Mouse (Mus musculus) left cerebral cortex, adult 8-10 months (tissue): Measurements from ENCODE around the gene Pom121l2. TPM values are rescaled to one million over a fixed set of nuclear protein-coding genes. Genes with fewer than 3 reads are reported as not detected.
A peak's percentile ranks its signal among the peaks of the same experiment; 100 is the strongest.

ENCODE experiments used
- DNase-seq, 2 experiments: peaks; one replicate each; pipeline ENCODE4 v3.0.0; 2022; ENCODE audit warnings: low spot score in 2 of 2
- total RNA-seq, 4 experiments: library from RNA; stranded (reverse); gene quantifications; 2 replicates each; pipeline ENCODE4 v1.2.4; 2022

Pom121l2 gene
- not detected for total RNA-seq

DNA sequence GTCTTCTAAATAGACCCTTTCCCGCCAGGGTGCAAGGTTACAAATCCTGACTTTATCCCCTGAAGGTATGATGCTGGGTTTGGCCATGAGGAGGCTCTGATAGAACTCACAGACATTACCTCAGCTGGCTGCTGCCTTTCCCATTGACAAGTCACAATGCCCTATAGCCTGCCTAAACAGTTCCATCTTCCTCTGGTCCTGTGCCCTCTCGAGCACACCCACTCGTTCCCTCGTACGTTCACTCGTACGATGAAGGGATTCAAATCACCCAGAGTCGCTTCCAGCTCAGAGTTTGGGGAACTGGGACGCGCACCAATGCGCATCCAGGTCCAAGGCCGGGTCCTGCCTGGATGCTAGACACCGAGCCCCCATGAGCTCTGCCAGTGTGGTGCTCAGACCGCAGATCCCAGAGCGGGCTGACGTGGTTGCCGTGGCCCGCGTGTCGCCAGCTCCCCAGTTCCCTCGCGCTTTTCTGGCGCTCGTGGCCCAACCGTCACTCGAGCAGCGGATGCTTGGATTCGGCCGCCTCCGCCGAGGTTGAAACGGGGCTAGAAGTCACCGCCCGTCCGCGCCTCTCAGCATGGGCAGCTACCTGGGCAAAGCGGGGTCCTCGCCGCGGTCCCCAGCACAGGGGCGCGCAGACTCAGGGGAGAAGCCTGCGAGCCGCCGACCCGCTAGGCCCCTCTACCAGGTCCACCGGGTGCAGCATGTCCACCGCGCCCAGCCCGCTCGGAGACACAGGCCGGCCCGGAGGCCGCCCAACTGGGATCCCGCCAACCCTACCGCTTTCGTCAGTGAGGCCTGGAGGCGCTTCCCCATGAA is at the start of gene Pom121l2:
Gene Pom121l2, plus strand, starts transcription at position 214 of the 822 bp plus-strand sequence.
- DNase-seq = no peak

DNA sequence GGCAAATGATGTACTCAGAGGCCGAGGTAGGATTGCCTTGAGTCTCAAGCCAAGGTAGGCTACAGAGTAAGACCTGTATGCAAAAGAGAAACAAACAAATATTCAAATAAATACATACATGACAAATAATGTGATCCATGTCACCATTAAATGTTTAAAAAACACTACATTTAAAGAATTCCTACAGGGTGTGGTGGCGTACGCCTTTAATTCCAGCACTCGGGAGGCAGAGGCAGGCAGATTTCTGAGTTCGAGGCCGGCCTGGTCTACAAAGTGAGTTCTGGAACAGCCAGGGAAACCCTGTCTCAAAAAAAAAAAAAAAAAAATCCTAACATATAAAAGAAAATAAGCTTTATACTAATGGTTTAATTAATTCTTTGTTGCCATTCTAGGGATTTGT is 49.3 kb upstream of the Pom121l2 start:
- DNase-seq = no peak

DNA sequence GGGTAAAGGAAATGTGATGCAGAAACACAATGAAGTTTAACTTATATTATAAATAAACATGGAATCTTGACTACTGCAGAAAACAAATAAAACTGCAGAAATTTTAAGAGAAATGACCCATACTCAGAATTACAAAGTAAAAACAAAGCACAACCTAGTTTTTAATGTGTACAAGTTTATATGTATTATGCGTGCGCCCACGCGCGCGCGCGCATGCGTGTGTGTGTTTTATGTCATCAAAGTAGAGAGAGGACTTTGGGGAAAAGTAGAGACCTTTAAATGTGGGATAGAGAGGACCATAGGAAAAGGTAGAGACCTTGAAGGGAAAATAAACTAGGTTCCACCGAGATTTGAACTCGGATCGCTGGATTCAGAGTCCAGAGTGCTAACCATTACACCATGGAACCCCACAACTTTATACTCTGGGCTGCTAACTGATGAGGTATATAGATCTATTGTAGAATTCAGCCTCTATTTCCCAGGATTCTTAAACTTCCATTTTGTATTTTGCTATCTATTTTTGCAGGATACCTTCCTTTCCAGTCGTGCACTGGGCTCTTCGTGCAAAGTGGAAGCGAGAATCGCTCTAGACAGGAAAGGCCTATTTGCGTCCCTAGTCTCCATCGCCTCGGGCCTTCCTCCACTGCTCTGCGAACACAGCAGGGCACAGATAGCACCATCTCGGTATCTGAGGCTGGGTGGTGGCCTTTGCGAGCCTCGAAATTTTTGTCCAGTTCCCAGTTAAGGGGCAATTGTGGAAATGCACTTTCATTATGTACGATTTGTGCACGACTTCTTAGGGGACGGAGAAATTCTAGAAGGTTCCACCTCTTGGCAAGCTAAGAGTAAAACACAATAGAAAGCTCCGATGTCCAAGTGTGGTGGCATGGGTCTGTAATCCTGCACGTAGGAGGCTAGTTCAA is 47.1 kb upstream of the Pom121l2 start:
- DNase-seq = peak in 1 of 2 experiments; percentile 23

DNA sequence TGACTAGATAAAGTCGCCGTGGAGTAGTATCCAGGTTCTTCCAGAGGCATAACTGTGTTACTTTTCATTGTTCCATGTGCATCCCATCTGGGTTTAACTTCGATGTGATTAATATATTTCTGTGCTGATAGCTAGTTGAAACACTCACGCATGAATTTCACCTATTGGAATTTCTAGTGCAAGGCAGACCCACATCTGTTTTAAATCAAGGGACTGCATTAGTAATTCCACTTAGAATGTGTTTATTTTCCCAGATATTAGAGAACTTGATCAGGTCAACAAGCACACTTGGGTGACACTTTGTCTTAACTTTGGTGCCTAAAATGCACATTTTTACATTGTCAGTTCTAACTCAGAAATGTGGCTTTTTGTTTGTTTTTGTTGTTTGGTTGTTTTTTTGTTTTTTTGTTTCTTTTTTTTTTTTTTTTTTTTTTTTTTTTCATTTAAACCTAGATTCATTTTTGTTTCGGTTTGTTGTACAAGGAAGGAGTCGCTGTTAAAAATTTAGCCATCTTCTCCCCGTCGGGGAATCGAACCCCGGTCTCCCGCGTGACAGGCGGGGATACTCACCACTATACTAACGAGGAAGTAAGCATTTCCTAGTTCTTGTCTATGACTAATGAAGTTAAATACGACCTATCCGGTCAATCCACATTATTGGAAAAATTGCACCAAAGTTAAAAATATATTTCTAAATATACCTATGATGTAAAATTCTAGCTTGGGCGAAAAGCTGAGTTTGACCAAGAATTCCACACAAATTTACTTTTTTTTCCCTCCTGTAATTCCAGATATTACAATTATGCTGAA is 45.8 kb upstream of the Pom121l2 start:
- peak in 1 of 2 experiments; percentile 61 for DNase-seq

DNA sequence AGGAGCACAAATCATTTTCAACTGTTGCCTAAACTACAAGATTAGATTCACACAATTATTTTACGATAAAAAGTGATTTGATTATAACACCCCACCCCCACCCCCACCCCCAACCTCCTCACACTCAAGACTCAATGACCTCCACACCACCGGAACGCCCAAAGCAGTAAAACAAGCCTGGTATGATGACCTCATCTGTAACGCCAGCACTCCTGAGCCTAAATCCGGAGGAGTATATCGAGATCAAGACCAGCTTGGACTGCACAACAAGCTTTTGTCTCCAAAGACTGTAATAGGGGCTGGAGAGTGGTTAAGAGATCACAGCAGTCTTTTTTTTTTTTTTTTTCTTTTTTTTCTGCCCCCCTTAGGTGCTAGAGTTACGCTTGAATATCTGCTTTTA is 45.2 kb upstream of the Pom121l2 start:
- DNase-seq = no peak

DNA sequence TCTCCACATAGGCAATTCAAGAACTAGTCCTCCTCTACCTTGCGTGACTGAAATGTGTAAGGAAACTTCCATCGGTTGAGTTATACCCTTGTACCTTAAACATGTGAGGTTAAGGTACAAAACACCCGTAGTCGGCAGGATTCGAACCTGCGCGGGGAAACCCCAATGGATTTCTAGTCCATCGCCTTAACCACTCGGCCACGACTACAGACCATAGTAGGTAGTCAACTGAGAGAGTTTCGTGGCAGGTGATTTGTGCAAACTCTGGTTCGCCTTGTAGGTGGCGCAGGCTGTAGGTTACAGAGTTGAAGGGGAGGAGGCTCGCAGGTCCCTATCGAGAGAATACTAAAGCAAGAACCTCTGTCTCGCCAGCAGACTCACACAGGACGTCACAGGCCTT is 44.0 kb upstream of the Pom121l2 start:
- peak in 1 of 2 experiments; percentile 24 for DNase-seq

DNA sequence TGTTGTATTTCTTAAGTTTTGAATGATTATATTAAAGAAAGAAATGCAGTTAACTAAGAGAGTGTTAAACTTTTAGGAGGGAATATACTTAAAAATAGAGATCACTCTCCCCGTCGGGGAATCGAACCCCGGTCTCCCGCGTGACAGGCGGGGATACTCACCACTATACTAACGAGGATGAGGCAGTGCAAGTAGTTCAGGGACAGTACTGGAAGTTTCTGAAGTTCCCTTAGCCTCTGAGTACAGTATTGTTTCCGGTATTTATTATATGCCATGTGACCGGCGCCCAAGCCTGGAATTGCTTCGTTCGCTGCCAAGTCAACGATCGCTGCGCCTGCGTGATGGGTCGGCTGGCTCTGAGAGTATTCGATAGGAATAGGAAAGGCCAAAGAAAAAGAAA is 40.8 kb upstream of the Pom121l2 start:
- peak; percentile 80 to 92 for DNase-seq

DNA sequence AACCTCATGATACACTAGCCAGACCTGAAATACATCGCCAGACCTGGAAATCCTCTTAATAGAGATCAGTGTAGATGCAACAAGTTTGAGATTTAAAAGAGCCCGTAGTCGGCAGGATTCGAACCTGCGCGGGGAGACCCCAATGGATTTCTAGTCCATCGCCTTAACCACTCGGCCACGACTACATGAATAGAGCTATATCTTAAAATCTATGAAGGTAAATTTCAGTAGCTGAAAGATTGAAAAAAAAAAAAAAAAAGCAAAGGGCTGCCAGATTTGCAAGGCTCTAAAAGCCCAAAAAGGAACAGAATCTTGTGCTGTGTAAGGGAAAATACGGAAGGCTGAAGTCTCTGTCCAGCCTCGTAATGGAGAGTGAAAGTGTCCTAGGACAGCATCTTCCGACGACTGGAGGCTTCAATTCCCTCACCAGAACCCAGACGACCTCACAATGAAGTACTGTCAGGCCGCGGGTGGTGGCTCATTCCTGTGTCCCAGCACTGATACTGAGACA is 40.1 kb upstream of the Pom121l2 start:
- peak; percentile 76 to 88 for DNase-seq

DNA sequence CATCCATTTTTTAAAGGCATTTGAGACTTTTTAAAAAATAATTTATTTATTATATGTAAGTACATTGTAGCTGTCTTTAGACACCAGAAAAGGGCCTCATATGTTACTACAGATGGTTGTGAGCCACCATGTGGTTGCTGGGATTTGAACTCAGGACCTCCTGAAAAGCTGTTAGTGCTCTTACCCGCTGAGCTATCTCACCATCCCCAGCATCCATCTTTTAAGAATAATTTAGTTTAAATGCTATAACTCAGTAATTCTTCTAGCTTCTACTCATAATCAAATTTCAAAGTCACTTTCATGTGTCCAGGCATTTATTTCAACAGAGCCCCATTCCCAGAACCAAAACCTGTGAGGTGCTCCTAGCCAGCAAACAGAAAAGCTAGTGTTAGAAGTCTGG is 37.4 kb upstream of the Pom121l2 start:
- no peak for DNase-seq

DNA sequence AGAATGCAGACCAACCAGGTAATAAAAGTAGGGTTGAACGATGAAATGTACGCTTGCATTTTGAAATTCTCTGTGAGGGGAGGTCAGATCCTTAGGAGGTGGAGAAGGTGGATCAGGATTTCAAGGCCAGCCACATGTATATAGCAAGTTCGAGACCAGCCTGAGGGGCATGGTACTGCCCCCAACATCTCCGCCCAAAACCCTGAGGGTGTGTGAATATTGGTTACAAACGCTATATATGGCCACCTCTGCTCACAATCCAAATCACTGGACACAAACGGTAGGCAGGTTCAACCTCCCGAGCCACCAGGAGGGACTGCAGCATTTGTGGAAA is 36.4 kb upstream of the Pom121l2 start:
- DNase-seq = no peak

DNA sequence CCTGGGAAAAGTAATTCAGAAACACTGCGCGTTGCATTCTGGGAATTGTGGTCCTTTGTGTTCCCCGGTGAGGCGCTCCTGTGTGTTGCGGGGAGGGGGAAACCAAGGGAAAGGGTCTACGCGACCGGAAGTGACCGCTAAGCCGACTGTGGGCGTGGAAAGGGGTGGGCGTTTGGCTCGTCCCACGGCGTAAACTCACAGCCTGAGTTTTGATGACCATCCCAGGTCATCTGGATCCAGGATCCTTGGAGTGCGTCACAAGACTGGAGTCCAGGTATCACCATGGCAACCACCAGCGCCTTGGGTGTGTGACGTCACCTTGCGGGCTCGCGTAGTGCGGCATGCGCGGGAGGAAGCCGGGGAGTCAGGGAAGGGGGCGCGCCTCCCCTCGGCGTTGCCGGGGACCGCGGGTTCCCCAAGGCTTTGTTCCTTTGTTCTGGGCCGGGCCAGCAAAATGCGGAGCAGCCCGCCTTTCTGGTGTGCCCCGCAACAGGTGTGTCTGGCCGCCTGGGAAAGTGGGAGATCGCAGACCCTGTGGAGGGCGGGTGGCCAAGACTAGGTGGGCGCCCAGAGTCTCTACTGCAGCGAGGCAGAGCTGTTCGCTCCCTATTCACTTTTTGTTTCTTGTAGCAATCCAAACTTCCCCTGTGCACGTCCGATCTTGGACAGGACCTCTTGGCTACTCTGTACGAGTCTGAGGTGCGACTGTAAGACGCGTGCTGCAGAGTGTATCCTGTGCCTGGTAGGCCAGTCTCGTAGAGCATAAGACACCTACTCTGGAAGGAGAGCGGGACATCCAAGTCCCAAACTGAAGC is 35.9 kb upstream of the Pom121l2 start, which contains the start of gene Zfp184:
Gene Zfp184, plus strand, starts transcription at position 169 of the 815 bp plus-strand sequence.
- DNase-seq = peak; percentile 86 to 89

DNA sequence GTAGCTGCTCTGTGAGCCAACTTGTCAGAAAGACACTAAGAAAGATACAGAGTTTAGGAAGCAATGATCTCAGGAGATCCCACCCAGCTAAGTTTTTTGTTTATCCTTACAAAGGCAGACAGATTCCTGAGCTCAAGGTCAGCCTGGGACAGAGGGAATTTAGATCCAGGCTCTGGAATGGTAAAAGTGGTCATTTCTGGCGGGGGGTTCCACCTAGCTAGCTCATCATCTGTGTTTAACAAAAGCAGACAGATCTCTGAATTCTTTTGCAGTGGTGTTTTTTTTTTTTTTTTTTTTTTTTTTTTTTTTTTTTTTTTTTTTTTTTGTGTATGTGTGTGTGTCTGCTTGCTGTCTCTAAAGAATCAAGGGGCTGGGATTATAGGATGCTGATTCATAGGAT is 11.7 kb upstream of the Pom121l2 start:
- no peak for DNase-seq

DNA sequence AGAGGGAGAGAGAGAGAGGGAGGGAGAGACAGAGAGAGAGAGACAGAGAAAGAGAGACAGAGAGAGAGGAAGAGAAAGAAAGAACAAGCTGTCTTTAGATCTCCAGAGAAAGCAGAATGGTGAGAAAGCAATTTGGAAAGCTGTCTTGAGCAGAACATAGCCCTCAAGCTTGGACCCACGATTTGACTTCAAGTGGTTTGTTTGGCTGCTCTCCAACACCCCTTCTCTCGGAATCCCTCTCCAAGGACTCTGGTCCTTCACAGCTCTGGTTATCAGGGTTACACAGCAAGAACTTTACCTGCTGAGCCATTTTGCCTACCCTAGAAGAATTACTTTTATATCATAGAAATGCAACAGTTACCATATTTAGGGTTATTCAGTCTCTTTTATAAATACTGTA is 11.2 kb upstream of the Pom121l2 start:
- DNase-seq = no peak

DNA sequence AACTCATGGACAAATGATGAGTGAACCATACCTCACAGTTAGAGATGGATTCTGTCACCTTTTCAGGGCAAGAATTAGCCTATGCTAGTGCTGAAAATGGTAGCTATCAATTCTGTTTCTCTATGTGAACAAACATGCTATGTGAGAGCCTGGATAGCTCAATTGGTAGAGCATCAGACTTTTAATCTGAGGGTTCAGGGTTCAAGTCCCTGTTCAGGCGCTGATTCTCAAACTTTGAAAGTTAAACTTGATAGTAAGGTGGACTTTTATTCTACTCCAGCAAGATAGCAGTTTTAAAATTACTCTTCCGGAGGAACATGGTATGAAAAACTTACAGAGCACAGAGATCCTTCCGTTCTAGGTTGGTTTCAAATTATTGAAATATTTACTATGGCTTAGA is 9.4 kb upstream of the Pom121l2 start:
- DNase-seq = no peak

DNA sequence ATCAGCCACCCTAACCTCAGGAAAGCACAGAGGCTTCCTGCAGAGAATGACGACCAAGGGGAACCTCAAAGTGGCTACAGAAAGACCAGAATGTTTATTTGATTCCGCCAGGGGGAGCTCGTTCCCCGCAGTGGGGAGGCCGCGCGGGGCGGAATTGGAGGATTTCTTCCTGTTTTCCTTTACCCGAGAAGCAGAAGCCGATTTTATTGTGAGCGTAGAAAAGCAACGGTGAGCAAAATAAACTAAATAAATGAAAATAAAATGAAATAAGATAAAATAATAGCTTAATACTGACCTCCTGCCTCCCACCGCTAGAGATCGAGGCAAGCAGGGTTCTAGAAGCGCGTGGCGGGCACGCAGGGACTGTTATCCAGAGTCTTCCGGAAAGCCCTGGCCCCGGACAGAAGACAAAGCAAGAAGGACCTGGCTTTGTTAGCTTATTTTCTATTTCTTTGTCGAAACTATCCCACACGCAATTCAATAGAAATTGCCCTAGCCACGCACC is 6.7 kb upstream of the Pom121l2 start:
- peak; percentile 58 to 80 for DNase-seq

DNA sequence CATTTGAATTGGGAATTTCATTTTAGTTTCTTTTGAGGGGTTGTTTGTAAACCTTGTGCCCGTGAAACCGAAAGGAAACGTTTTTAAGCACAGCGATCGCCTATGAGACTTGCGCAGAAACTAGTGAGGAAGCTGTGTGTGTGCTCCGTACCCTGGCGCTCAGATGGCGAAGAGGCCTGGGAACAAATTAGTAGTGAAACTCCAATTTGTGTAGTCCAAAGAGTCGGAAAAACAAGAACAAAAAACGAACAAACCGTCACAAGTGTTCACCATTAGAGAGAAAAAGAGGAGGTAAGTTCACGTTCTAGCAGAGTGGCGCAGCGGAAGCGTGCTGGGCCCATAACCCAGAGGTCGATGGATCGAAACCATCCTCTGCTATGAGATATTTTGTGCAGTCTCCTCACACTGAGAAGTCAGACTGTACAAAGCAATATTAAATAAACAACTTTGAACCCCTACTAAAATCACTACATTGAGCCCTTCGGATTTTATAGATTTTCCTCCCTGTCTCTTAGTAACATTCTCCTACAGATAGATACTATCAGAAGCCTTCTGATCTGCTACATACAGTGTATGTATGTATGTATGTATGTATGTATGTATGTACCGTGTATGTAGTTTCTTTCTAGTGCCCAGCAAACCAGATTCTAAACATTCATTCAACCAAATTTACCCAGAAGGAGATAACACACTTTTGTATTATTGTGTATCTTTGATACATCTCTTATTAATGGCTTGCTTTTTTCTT is 6.1 kb upstream of the Pom121l2 start:
- DNase-seq = peak; percentile 30 to 54

DNA sequence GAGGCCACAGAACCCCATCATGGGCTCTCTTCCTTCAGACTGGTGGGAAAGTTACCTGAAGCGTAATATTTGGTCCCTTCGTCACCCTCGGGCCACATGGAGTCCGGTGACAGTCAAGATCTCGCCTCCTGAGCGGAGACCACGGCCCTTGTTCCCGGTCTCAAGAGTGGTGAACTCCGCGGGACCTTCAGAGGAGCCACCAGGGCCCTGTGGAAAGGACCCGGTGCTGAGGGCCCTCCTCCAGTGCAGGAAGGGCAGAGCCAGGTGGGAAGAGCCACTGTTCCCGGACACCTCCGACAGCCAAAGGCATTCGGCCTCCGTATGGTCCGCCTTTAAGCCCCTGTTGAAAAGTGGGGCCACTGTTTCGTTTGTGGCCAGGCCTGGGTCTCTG is 804 bp downstream of the Pom121l2 start:
- no peak for DNase-seq

DNA sequence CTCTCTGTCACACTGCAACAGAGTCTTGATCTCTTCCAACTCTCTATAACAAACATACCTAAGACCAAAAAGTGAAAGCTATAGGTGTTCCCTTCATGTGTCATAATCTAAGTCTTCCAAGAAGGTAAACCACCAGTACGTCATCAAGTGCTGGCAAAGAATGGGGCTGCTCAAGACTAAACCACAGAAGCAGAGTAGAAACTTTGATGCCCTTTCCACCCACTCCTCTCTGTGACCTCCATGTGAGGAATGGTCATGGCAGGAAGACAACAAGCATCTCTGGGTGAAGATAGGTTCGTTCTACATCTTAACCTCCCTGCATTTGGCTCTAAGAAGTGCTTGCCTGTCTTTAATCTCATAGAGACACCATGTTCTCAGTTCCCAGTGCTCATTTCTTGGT is 3.5 kb downstream of the Pom121l2 start:
- no peak for DNase-seq

DNA sequence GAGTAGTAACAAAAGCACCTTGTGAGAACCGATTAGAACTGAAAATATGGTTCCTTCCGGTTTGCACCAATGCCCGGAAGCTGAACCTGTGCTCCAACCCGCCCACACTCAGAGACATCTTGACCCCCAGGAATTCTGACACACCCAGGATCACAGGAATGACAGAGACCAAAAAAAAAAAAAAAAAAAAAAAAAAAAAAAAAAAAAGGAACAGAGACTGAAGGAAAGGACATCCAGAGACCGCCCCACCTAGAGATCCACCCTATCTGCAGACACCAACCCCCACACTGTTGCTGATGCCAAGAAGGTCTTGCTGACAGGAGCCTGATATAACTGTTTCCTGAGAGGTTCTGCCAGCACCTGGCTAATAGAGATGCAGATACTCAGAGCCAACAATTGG is 11.6 kb downstream of the Pom121l2 start:
- no peak for DNase-seq
